Mouse (Mus musculus) heart, embryonic 16.5 days (tissue): ENCODE measurements around the gene Vmn2r33. TPM values are rescaled to one million over a fixed set of nuclear protein-coding genes. Genes with fewer than 3 reads are reported as not detected.
"Not testable (repeated sequence)": the region's sequence is repeated elsewhere in the genome, so short reads cannot be mapped to it uniquely, and the experiment has no call there.

Experiments used
- ATAC-seq: fragments of 200-750 bp; cut with Nextera tagmentation; replicated peaks from 2 replicates; pipeline ENCODE4 v1.8.0; 2017; ENCODE audit warnings: moderate number of reproducible peaks; ENCODE audit not compliant: insufficient read depth, low FRiP score; ENCODE audit errors: extremely low read depth
- H3K27ac ChIP-seq: fragments of 300-500 bp; sonication (generic); 2 replicates; pipeline ENCODE4 v1.5.1; 2014; ENCODE audit warnings: mild to moderate bottlenecking, low read length, control low read depth, moderate library complexity
- H3K27me3 ChIP-seq: fragments of 300-500 bp; sonication (generic); 2 replicates; pipeline ENCODE4 v1.6.1; 2014; ENCODE audit warnings: low read length, mixed read lengths; ENCODE audit not compliant: control insufficient read depth, insufficient read depth
- H3K36me3 ChIP-seq: fragments of 300-500 bp; sonication (generic); 2 replicates; pipeline ENCODE4 v1.6.1; 2014; ENCODE audit not compliant: control insufficient read depth, insufficient read depth
- H3K4me1 ChIP-seq: fragments of 300-500 bp; sonication (generic); 2 replicates; pipeline ENCODE4 v1.6.1; 2014; ENCODE audit warnings: low read length, mixed read lengths; ENCODE audit not compliant: control insufficient read depth, insufficient read depth
- H3K4me2 ChIP-seq: fragments of 300-500 bp; sonication (generic); 2 replicates; pipeline ENCODE4 v1.6.1; 2014; ENCODE audit warnings: low read depth, mild to moderate bottlenecking, control low read depth, low read length
- H3K4me3 ChIP-seq: fragments of 300-500 bp; sonication (generic); 2 replicates; pipeline ENCODE4 v1.5.1; 2014; ENCODE audit warnings: mild to moderate bottlenecking, control low read depth, low read length
- H3K9ac ChIP-seq: fragments of 300-500 bp; sonication (generic); 2 replicates; pipeline ENCODE4 v1.6.1; 2014; ENCODE audit warnings: low read length, control low read depth
- H3K9me3 ChIP-seq: fragments of 300-500 bp; sonication (generic); replicated peaks from 2 replicates; pipeline ENCODE4 v1.6.1; 2016; ENCODE audit warnings: low read length; ENCODE audit not compliant: control insufficient read depth
- polyA plus RNA-seq: library from polyadenylated mRNA; unstranded; fragments of >200 nt; fragmentation: Nextera tagmentation; extraction: Ambion mirVana; gene quantifications from 2 replicates; pipeline ENCODE4 v1.2.1, GENCODE M21; 2015

The Vmn2r33 gene
- polyA plus RNA-seq, result not detected in 2 replicates

- H3K27me3 ChIP-seq, result not testable (repeated sequence)
Observed at GRCm38 (mm10) chr7:7566686-7567085, at the start of gene Vmn2r33. Gene Vmn2r33 (minus strand): TSS chr7:7566786.

More at GRCm38 (mm10) chr7:7566686-7567085, at the start of gene Vmn2r33:
- H3K4me2 ChIP-seq, H3K36me3 ChIP-seq, H3K4me3 ChIP-seq, ATAC-seq, H3K4me1 ChIP-seq, H3K9me3 ChIP-seq, H3K27ac ChIP-seq, H3K9ac ChIP-seq: not testable (repeated sequence)

Other genes starting within 250 kb of the Vmn2r33 start
- gene Vmn2r30, start 229.2 kb downstream of the Vmn2r33 start, polyA plus RNA-seq, result 0.01 TPM in 1 of 2 replicates, not detected in the other
- gene Gm45783, start 192.2 kb downstream of the Vmn2r33 start, polyA plus RNA-seq, result not detected in 2 replicates
- not detected in 2 replicates for gene Vmn2r31, start 167.1 kb downstream of the Vmn2r33 start, polyA plus RNA-seq
- gene Vmn2r32, start 86.8 kb downstream of the Vmn2r33 start, polyA plus RNA-seq, result not detected in 2 replicates
- not detected in 2 replicates for gene Vmn2r34, start 122.7 kb upstream of the Vmn2r33 start, polyA plus RNA-seq